Mouse (Mus musculus): ENCODE results near the gene Zfp28. TPM values are rescaled to one million over a fixed set of nuclear protein-coding genes. Genes with fewer than 3 reads are reported as not detected.

Zfp28 gene
- 11.8 and 12.5 TPM in 2 replicates for polyA plus RNA-seq (2015; fragmentation: Nextera tagmentation; extraction: Ambion mirVana)

DNA sequence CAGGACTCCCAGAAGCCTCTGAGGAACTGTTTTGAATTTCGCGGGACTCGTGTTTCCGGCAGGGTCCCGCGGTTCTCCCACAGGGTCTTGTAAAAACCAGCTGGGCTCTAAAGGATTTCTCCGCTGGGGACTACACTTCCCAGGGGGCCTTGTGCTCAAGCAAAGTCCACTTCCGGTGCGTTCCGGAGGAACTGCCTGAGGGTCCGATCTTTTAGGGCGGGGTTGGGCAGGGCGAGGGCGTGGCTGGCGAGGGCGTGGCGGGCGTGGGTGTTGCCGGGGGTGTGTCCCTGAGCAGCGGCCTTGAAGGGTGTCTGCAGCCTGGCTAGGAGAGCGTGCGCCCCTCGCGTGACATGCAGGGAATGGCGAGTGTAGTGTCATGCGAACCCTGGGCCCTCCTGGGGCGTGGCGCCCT is at the start of gene Zfp28:
TSS of gene Zfp28 (plus strand) at position 252 of the 412 bp plus-strand sequence.
- Histone ChIP-seq H3K4me2 (replicated peaks) (peak within 1 kb of the TSS; percentile 85), H3K36me3 (peaks cover 14% of the 10 kb centered on the region; the same call in 1 of the 2 replicates), H3K27ac (0 out of 2 replicates have a peak within 1 kb of the TSS, but pooled peaks have one; percentile 10), H3K9ac (peak within 1 kb of the TSS; percentile 73), H3K4me1 (peaks cover 18% of the 10 kb centered on the region), H3K27me3 (no peaks in the 10 kb centered on the region), H3K9me3 (no peaks in the 10 kb centered on the region), H3K4me3 (peak within 1 kb of the TSS; percentile 70)
- ATAC-seq (ENCODE audit: low FRiP score, low read depth), result peak; percentile 97
- 0% methylated on average over 28 of the region's 28 CpGs for WGBS

DNA sequence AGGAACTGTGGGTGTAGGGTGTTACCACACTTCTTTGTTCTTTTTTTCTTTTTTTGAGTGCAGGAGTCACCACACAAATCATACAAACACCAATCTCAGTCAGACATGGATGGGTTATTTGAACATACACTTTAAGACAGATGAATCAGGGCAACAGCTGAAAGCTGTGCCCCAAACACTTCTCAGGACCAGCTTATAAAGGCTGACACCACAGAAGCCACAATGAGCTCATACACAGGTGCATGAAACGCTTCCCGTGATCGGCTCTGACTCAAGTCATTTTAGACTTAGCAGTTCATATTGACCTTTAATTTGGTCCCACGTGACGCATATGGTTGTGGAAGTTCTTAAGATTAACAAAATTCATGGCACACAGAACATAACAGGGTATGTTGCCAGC is 43.2 kb upstream of the Zfp28 start:
- Histone ChIP-seq H3K9ac (no peak overlapping the region), H3K27ac (no peak overlapping the region), H3K36me3 (no peaks in the 10 kb centered on the region), H3K27me3 (no peaks in the 10 kb centered on the region), H3K4me1 (no peaks in the 10 kb centered on the region), H3K9me3 (no peaks in the 10 kb centered on the region), H3K4me3 (no peak overlapping the region), H3K4me2 (replicated peaks) (no peak overlapping the region)
- WGBS, result 84% methylated on average over 5 of the region's 5 CpGs
- no peak for ATAC-seq (ENCODE audit: low FRiP score, low read depth)

DNA sequence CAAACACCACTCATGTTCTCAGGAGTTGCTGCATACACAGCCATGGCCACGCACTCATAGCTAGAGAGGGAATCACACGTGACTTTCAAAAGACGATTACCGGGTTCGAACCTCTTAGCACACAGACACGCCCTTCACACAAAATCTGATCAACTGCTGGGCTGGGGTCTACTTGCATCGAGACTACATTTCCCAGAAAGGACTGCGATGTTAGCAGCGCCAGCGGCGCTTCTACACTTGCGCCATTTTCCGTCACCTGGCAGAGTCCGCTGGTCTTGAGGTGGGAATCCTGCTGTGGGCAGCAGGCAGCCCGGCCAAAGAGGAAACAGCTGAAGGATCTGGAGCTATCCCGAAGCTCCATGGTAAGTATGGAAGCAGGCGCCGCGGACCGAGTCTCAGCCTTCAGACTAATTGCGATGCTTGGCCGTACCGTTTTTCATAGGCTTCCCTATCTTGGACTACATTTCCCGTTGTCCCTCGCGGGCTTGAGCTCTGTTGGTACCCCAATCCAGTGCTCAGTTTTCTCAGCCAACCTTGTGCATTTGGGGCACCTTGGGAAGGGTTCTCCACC is 39.5 kb upstream of the Zfp28 start, which contains the start of gene Gm3854:
TSS of gene Gm3854 (plus strand) at position 259 of the 571 bp plus-strand sequence.
- peak; percentile 95 for ATAC-seq (ENCODE audit: low FRiP score, low read depth)
- H3K9me3 ChIP-seq, result no peaks in the 10 kb centered on the region
- no peaks in the 10 kb centered on the region for H3K4me1 ChIP-seq
- no peaks in the 10 kb centered on the region for H3K27me3 ChIP-seq
- no peaks in the 10 kb centered on the region for H3K36me3 ChIP-seq
- WGBS, result under 1% methylated on average over 26 of the region's 26 CpGs
- H3K4me3 ChIP-seq, result peak within 1 kb of the TSS; percentile 63
- H3K27ac ChIP-seq, result peak within 1 kb of the TSS; percentile 59; the same call in 1 of the 2 replicates
- peak within 1 kb of the TSS; percentile 60 for H3K9ac ChIP-seq
- H3K4me2 ChIP-seq (replicated peaks), result peak within 1 kb of the TSS; percentile 61

DNA sequence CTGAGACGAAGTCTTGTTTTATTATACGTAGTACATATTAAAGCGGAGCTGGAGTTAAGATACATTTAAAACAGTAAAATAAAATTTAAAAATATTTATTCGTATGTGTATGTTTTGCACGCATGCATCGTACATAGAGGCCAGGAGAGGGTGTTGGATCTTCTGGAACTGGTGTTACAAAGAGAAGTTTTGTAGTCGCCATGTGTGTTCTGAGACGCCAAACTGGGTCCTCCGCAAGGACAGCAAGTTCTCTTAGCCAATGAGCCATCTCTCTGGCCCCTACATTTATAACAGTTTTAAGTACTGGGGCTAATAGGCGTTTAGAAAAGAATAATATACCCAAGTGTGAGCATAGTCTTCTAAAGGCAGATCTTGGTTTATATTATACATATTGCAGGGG is 39.0 kb upstream of the Zfp28 start:
- no peaks in the 10 kb centered on the region for H3K36me3 ChIP-seq
- no peaks in the 10 kb centered on the region for H3K27me3 ChIP-seq
- H3K27ac ChIP-seq, result no peak overlapping the region
- H3K4me2 ChIP-seq (replicated peaks), result peak overlapping the region; percentile 61
- peak overlapping the region; percentile 63 for H3K4me3 ChIP-seq
- ATAC-seq (ENCODE audit: low FRiP score, low read depth), result no peak
- WGBS, result 31% methylated on average over 10 of the region's 10 CpGs
- no peaks in the 10 kb centered on the region for H3K9me3 ChIP-seq
- H3K9ac ChIP-seq, result peak overlapping the region; percentile 60; the same call in 1 of the 2 replicates
- no peaks in the 10 kb centered on the region for H3K4me1 ChIP-seq

DNA sequence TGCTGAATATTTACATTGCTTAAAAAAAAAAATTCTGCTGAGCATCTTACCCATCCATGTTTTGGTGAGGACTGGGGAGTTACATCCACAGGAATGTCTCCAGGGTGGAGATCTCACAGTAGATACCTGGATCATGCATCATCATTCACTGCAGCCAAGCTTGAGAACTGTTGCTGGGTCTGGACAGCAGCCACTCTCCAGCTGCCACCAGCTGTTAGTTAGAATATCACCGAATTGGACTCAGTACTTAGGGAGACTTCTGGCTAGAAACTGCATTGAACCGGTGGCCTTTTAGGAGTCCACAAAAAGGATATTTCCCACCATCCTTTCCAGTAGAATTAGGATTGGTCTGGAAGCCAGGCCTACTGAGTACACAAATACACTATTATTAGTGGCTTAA is 25.0 kb upstream of the Zfp28 start:
- no peak overlapping the region for H3K4me2 ChIP-seq (replicated peaks)
- no peaks in the 10 kb centered on the region for H3K27me3 ChIP-seq
- no peaks in the 10 kb centered on the region for H3K9me3 ChIP-seq
- H3K4me1 ChIP-seq, result no peaks in the 10 kb centered on the region
- H3K9ac ChIP-seq, result no peak overlapping the region
- H3K36me3 ChIP-seq, result peaks cover 17% of the 10 kb centered on the region
- 70% methylated on average over 2 of the region's 2 CpGs for WGBS
- no peak overlapping the region for H3K27ac ChIP-seq
- no peak for ATAC-seq (ENCODE audit: low FRiP score, low read depth)
- no peak overlapping the region for H3K4me3 ChIP-seq

DNA sequence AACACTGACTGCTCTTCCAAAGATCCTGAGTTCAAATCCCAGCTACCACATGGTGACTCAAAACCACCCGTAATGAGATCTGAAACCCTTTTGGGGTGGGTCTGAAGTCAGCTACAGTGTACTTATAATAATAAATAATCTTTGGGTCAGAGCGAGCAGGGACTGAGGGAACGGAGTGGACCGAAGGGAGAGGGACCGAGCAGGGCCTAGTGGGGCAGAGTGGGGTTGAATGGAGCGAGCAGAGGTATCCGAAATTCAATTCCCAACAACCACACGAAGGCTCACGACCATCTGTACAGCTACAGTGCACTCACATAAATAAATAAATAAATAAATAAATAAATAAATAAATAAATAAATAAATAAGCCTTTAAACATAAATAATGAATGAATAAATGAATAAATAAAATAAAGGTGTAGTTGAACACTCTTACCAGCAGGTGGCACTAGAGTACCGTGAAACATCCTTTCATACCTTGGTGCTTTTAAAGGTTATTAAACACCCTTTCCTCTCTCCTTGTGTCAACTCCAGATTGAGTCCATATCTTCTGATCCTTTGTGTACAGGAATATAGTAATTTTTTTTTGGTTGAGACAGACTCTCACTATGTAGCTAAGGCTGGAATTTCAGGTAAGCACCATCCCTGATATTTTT is 24.0 kb upstream of the Zfp28 start:
- Histone ChIP-seq H3K9me3 (no peaks in the 10 kb centered on the region), H3K27me3 (no peaks in the 10 kb centered on the region), H3K36me3 (peaks cover 8% of the 10 kb centered on the region), H3K4me3 (no peak overlapping the region), H3K9ac (no peak overlapping the region), H3K4me2 (replicated peaks) (no peak overlapping the region), H3K27ac (no peak overlapping the region), H3K4me1 (peaks cover 5% of the 10 kb centered on the region)
- ATAC-seq (ENCODE audit: low FRiP score, low read depth), result no peak
- 54% methylated on average over 10 of the region's 10 CpGs for WGBS

DNA sequence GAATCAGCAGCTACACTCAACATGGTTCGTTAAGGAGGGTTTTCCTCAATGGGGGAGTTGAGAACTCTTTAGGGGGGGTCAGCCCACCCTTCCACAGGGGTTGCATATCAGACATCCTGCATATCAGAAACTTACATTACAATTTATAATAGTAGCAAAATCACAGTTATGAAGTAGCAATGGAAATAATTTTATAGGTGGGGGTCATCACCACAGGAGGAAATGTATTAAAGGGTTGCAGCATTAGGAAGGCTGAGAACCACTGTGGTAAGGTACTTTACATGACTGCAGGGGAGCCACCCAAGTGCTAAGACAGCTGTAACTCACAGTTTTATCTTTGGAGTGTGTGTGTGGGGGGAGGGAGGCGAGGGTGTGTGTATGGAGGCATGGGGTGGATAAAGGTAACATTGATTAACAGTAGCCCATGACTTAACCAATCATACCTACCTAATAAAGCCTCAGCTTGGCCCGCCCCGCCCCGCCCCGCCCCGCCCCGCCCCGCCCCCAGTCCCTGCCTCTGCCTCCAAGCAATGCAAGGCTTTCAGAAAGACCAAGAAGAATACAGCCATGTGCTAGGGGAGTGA is 22.5 kb upstream of the Zfp28 start:
- 10% methylated on average over 9 of the region's 9 CpGs for WGBS
- Histone ChIP-seq H3K27me3 (no peaks in the 10 kb centered on the region), H3K4me2 (replicated peaks) (no peak overlapping the region), H3K9ac (no peak overlapping the region), H3K4me1 (peaks cover 8% of the 10 kb centered on the region), H3K4me3 (no peak overlapping the region), H3K27ac (no peak overlapping the region), H3K9me3 (no peaks in the 10 kb centered on the region), H3K36me3 (no peaks in the 10 kb centered on the region)
- no peak for ATAC-seq (ENCODE audit: low FRiP score, low read depth)

DNA sequence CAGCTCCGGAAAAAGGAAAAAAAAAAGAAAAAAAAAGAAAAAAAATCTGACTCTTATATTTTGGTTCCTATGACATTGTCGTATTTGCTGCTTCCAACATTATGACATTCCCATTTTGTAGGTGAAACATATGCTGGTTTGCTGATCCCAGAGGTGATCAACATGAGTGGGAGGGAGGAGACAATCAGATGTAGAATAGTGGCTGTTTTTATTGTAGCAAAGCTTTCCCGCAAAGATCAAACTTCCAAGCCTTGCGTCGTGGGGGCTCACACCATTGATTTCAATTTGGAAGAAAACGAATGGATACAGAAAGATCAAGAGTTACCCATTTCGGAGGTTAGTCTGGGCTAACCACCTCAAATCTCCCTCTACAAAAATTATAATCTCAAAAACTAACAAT is 21.3 kb upstream of the Zfp28 start:
- no peak for ATAC-seq (ENCODE audit: low FRiP score, low read depth)
- WGBS, result 23% methylated on average over 7 of the region's 7 CpGs

DNA sequence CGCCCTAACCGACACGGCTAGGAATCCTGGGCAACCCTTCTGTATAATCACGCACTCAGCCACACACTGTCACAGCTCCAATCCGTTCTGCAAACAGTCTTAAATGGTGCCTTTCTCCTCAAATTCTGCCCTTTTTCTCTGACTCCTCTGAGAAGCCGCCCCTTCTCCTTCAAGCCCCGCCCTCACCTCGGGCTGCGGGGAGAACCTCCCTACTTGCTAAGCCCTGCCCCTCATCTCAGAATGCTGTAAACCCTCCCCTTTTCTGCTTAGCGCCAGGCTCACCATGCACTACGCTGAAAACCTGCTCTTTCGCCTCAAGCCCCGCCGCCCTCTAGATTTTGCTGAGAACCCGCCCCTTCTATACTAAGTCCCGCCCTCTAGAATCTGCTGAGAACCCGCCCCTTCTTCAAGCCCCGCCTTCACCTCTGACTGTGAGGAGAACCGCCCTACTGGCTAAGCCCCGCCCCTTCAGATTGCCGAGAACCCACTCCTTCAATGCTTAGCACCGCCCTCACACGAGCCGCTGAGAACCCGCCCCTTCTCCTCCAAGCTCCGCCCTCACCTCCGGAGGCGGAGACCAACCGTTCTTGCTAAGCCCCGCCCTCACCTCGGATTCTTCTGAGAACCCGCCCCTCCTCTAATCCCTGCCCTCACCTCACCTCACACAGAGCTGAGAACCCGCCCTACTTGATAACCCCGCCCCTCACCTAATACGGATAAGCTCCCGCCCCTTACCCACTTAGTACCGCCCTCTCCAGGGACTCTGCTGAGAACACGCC is 20.6 kb upstream of the Zfp28 start:
- H3K9ac ChIP-seq, result peak overlapping the region; percentile 60
- no peaks in the 10 kb centered on the region for H3K36me3 ChIP-seq
- peak overlapping the region; percentile 59 for H3K4me3 ChIP-seq
- H3K9me3 ChIP-seq, result no peaks in the 10 kb centered on the region
- peaks cover 8% of the 10 kb centered on the region for H3K4me1 ChIP-seq
- peak; percentile 93 for ATAC-seq (ENCODE audit: low FRiP score, low read depth)
- peak overlapping the region; percentile 76 for H3K4me2 ChIP-seq (replicated peaks)
- no peaks in the 10 kb centered on the region for H3K27me3 ChIP-seq
- WGBS, result 1% methylated on average over 38 of the region's 38 CpGs
- H3K27ac ChIP-seq, result peak overlapping the region; percentile 87

More for the DNA sequence above, 21.3 kb upstream of the Zfp28 start:
- H3K36me3 ChIP-seq, result no peaks in the 10 kb centered on the region
- peak overlapping the region; percentile 76 for H3K4me2 ChIP-seq (replicated peaks)
- H3K4me1 ChIP-seq, result peaks cover 8% of the 10 kb centered on the region
- H3K4me3 ChIP-seq, result peak overlapping the region; percentile 59
- no peaks in the 10 kb centered on the region for H3K27me3 ChIP-seq
- H3K27ac ChIP-seq, result peak overlapping the region; percentile 87
- H3K9ac ChIP-seq, result peak overlapping the region; percentile 60
- no peaks in the 10 kb centered on the region for H3K9me3 ChIP-seq

DNA sequence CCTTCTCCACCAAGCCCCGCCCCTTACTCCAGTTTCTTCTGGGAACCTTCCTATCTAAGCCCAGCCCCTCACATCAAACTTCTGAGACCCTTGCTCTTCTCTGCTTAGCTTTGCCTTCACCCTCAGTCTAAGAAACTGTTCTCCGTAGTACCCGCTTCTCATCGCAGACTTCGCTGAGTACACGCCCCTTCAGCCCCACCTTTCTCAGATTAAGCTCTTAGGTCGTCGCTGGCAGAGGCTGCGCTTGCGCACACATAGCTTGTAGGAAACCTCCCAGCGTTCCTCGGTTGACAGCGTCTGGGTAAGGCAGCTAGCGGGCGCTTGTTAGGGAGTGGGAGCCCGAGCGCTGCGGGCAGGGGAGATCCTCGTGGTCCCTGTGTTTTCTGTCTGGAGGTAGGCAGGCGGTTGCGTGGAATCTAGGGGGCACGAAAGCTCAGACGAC is 20.0 kb upstream of the Zfp28 start, which contains the start of gene Zfp78:
TSS of gene Zfp78 (plus strand) at position 234 of the 442 bp plus-strand sequence.
- peak within 1 kb of the TSS; percentile 76 for H3K4me2 ChIP-seq (replicated peaks)
- peaks cover 8% of the 10 kb centered on the region for H3K4me1 ChIP-seq
- peak within 1 kb of the TSS; percentile 59 for H3K4me3 ChIP-seq
- under 1% methylated on average over 23 of the region's 23 CpGs for WGBS
- H3K9me3 ChIP-seq, result no peaks in the 10 kb centered on the region
- no peaks in the 10 kb centered on the region for H3K36me3 ChIP-seq
- no peaks in the 10 kb centered on the region for H3K27me3 ChIP-seq
- H3K27ac ChIP-seq, result peak within 1 kb of the TSS; percentile 87
- peak within 1 kb of the TSS; percentile 77 for H3K9ac ChIP-seq
- peak; percentile 88 for ATAC-seq (ENCODE audit: low FRiP score, low read depth)

DNA sequence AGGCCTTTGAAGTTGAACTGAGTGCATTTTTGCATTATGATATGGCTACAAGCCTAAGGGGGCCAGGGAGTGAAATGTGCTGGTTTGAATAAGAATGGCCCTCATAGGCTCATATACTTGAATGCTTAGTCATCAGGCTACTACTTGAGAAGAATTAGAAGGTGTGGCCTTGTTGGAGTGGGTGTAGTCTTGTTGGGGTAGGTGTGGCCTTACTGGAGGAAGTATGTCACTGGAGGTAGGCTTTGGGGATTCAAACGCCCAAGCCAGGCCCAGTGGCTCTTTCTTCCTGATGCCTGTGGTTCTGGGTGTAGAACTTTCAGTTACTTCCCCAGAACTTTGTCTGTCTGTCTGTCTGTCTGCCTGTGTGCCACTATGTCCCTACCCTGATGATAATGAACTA is 18.3 kb upstream of the Zfp28 start:
- no peak for ATAC-seq (ENCODE audit: low FRiP score, low read depth)
- Histone ChIP-seq H3K4me2 (replicated peaks) (no peak overlapping the region), H3K9ac (no peak overlapping the region), H3K27ac (no peak overlapping the region), H3K4me1 (peaks cover 8% of the 10 kb centered on the region), H3K36me3 (no peaks in the 10 kb centered on the region), H3K27me3 (no peaks in the 10 kb centered on the region), H3K4me3 (no peak overlapping the region), H3K9me3 (no peaks in the 10 kb centered on the region)
- WGBS, result 68% methylated on average over 1 of the region's 1 CpGs
